In genomic region chr9:98965084-98965483, GRCm38 (mm10) we compare ENCODE assay signal across 9 mouse cellular contexts. TPM values are rescaled to one million over a fixed set of nuclear protein-coding genes. Genes with fewer than 3 reads are reported as not detected.
DNase-seq lines count a peak whose midpoint lies in the region; ATAC-seq and TF ChIP-seq lines count a peak whose summit lies in the region.
"Had no signal": no experiment of that assay in that cellular context is flagged by ENCODE, and none has a peak within 500 bp of the region (broad histone marks: within the 10 kb centered on the region; RNA-seq: fewer than 3 reads in every experiment).

No protein-coding gene starts in this region.

- H3K27ac ChIP-seq in lung, postnatal 0 days (ENCODE audit: low read length) = no peak overlapping the region
- H3K27ac ChIP-seq in embryonic facial prominence, embryonic 14.5 days (replicated peaks; ENCODE audit: low read depth, low read length) = no peak overlapping the region
- H3K27ac ChIP-seq in small intestine, adult 2 months (ENCODE audit: insufficient read depth, low read depth, low read length) = no peak overlapping the region

- H3K9me3 ChIP-seq in lung, postnatal 0 days (ENCODE audit: low read length) = no peaks in the 10 kb centered on the region
- H3K9me3 ChIP-seq in embryonic facial prominence, embryonic 14.5 days (ENCODE audit: control insufficient read depth, low read length) = no peaks in the 10 kb centered on the region

- 3% methylated on average over 18 of the region's 18 CpGs for WGBS in lung, postnatal 0 days
- WGBS in embryonic facial prominence, embryonic 14.5 days = 2% methylated on average over 18 of the region's 18 CpGs
- 5% methylated on average over 18 of the region's 18 CpGs for WGBS in small intestine, adult 2 months

- H3K36me3 ChIP-seq in lung, postnatal 0 days (ENCODE audit: insufficient read depth, low read length) = no peaks in the 10 kb centered on the region
- no peaks in the 10 kb centered on the region for H3K36me3 ChIP-seq in embryonic facial prominence, embryonic 14.5 days (ENCODE audit: control insufficient read depth, insufficient read depth, low read length)
- no peaks in the 10 kb centered on the region for H3K36me3 ChIP-seq in small intestine, adult 2 months (ENCODE audit: control insufficient read depth, insufficient read depth, low read length)

- H3K27me3 ChIP-seq in lung, postnatal 0 days (replicated peaks; ENCODE audit: insufficient read depth, low read length) = peaks cover 63% of the 10 kb centered on the region
- H3K27me3 ChIP-seq in embryonic facial prominence, embryonic 14.5 days (replicated peaks; ENCODE audit: control insufficient read depth, insufficient read depth, low read length) = peaks cover 81% of the 10 kb centered on the region
- peaks cover 61% of the 10 kb centered on the region for H3K27me3 ChIP-seq in small intestine, adult 2 months (ENCODE audit: control insufficient read depth, insufficient read depth, low read length)

- H3K9ac ChIP-seq in lung, postnatal 0 days (replicated peaks; ENCODE audit: low read depth) = no peak overlapping the region
- H3K9ac ChIP-seq in embryonic facial prominence, embryonic 14.5 days (ENCODE audit: low read depth, low read length) = no peak overlapping the region

- no peak for TF ChIP-seq EP300 in lung, postnatal 0 days (IDR thresholded peaks at IDR 0.05)

- no peak for TF ChIP-seq POLR2A in small intestine, adult 2 months (IDR thresholded peaks at IDR 0.05; ENCODE audit: low read depth, low read length)

- no peak; the same call in 1 of the 2 replicates for ATAC-seq in lung, postnatal 0 days
- no peak for ATAC-seq in embryonic facial prominence, embryonic 14.5 days (ENCODE audit: low read depth)

- H3K4me3 ChIP-seq in lung, postnatal 0 days (ENCODE audit: low read depth, low read length) = no peak overlapping the region
- peak overlapping the region; percentile 11 for H3K4me3 ChIP-seq in embryonic facial prominence, embryonic 14.5 days (ENCODE audit: low read depth, low read length)
- no peak overlapping the region for H3K4me3 ChIP-seq in small intestine, adult 2 months (ENCODE audit: low read depth, low read length)
- H3K4me3 ChIP-seq: erythroblast, embryonic 14.5 days had no signal

- no peaks in the 10 kb centered on the region for H3K4me1 ChIP-seq in lung, postnatal 0 days (ENCODE audit: insufficient read depth, low read depth, low read length)
- H3K4me1 ChIP-seq in embryonic facial prominence, embryonic 14.5 days (ENCODE audit: control insufficient read depth, insufficient read depth, low read length) = no peaks in the 10 kb centered on the region
- 0 out of 2 replicates have a peak, but pooled peaks cover 2% of the 10 kb centered on the region for H3K4me1 ChIP-seq in small intestine, adult 2 months (ENCODE audit: control insufficient read depth, insufficient read depth, insufficient read length, low read length)

- peak; percentile 84 to 85 for DNase-seq in cerebellum, postnatal 10 days
- no peak for DNase-seq in cerebellum, adult 18-20 months
- peak; percentile 44 for DNase-seq in lung, postnatal 0 days (ENCODE audit: low spot score)
- DNase-seq in lung, adult 18-20 months = no peak
- peak; percentile 62 for DNase-seq in embryonic facial prominence, embryonic 14.5 days (ENCODE audit: low spot score)
- peak; percentile 48 for DNase-seq in kidney, postnatal 14 days
- no peak for DNase-seq in urinary bladder, adult 2 months (ENCODE audit: low spot score)

- H3K4me2 ChIP-seq in lung, postnatal 0 days (replicated peaks; ENCODE audit: low read depth, low read length) = no peak overlapping the region
- H3K4me2 ChIP-seq in embryonic facial prominence, embryonic 14.5 days (ENCODE audit: low read depth, low read length) = peak overlapping the region; percentile 23

- peak; percentile 68 for TF ChIP-seq CTCF in lung, postnatal 0 days (IDR thresholded peaks at IDR 0.05)
- peak; percentile 25; the same call in 1 of the 2 replicates for TF ChIP-seq CTCF in small intestine, adult 2 months (IDR thresholded peaks at IDR 0.05; ENCODE audit: extremely low read depth, insufficient read length, insufficient replicate concordance, low read depth, low read length)

RNA-seq across cellular contexts. Expression of gene Foxl2, which starts 10.0 kb away (rescaled TPM):
- not detected in 2 replicates for polyA plus RNA-seq in lung, postnatal 0 days (2015; fragmentation: Nextera tagmentation; extraction: Ambion mirVana)
- polyA plus RNA-seq in embryonic facial prominence, embryonic 14.5 days (2014; fragmentation: Nextera tagmentation; extraction: Ambion mirVana) = 1.0 and 1.5 TPM in 2 replicates
- polyA plus RNA-seq in small intestine, adult 2 months (2012; rRNA removed) = 0.08 TPM in 1 of 2 replicates, not detected in the other
- not detected in 2 replicates for polyA plus RNA-seq in urinary bladder, adult 2 months (2012; rRNA removed)
- polyA plus RNA-seq: erythroblast, embryonic 14.5 days had no signal

RNA-seq across cellular contexts. Expression of gene Faim, which starts 21.1 kb away (rescaled TPM):
- polyA plus RNA-seq in lung, postnatal 0 days (2015; fragmentation: Nextera tagmentation; extraction: Ambion mirVana) = 35.3 and 38.4 TPM in 2 replicates
- 39.7 and 43.5 TPM in 2 replicates for polyA plus RNA-seq in embryonic facial prominence, embryonic 14.5 days (2014; fragmentation: Nextera tagmentation; extraction: Ambion mirVana)
- polyA plus RNA-seq in small intestine, adult 2 months (2012; rRNA removed) = 0.85 and 1.2 TPM in 2 replicates
- 12.8 and 15.8 TPM in 2 replicates for polyA plus RNA-seq in urinary bladder, adult 2 months (2012; rRNA removed)

Comparison
In these comparisons a context has a peak if more than half of its experiments do, and no peak if none do; other contexts are left out.
1. DNase-seq: peak in cerebellum, postnatal 10 days (2 of 2), lung, postnatal 0 days (single experiment), embryonic facial prominence, embryonic 14.5 days (single experiment) and kidney, postnatal 14 days (single experiment); none in cerebellum, adult 18-20 months (0 of 2), lung, adult 18-20 months (0 of 2) and urinary bladder, adult 2 months (single experiment).